Mouse (Mus musculus) CH12.LX (cell line): ENCODE measurements around the gene Gm6096. TPM values are rescaled to one million over a fixed set of nuclear protein-coding genes. Genes with fewer than 3 reads are reported as not detected.

ENCODE experiments used
- DNase-seq: peaks from one replicate; pipeline ENCODE4 v3.0.0-alpha.2; 2013; ENCODE audit errors: extremely low read depth
- H3K27ac ChIP-seq: 2 replicates; pipeline ENCODE4 v1.5.1; 2012; ENCODE audit warnings: low read depth, mild to moderate bottlenecking, control low read depth, moderate library complexity; ENCODE audit not compliant: insufficient read depth
- H3K27me3 ChIP-seq: replicated peaks from 2 replicates; pipeline ENCODE3; 2012; ENCODE audit warnings: inconsistent platforms
- H3K36me3 ChIP-seq, 2 experiments: replicated peaks in 1 of 2; 2 replicates each; pipeline versions ENCODE3 to v1.6.1; 2012; ENCODE audit warnings: inconsistent platforms in 1 of 2, low read length in 1 of 2, mild to moderate bottlenecking in 1 of 2, mixed read lengths in 1 of 2, moderate library complexity in 1 of 2; ENCODE audit not compliant: control insufficient read depth in 1 of 2, insufficient read depth in 1 of 2
- H3K4me1 ChIP-seq, 2 experiments: 2 replicates each; pipeline ENCODE4 v1.6.1; 2012; ENCODE audit warnings: inconsistent platforms in 1 of 2, moderate library complexity in 1 of 2; ENCODE audit not compliant: insufficient read depth in 2 of 2, control insufficient read depth in 1 of 2
- H3K4me2 ChIP-seq: 2 replicates; pipeline ENCODE4 v1.6.1; 2012; ENCODE audit warnings: low read depth, mild to moderate bottlenecking, control low read depth; ENCODE audit not compliant: poor library complexity, insufficient read depth, severe bottlenecking
- H3K4me3 ChIP-seq, 3 experiments: fragments of 150-350 bp in 1 of 3; sonication (generic) in 1 of 3; replicated peaks in 1 of 3; 2 replicates each; pipeline versions ENCODE3 to v1.5.1; 2011 to 2012; ENCODE audit warnings: low read depth in 2 of 3, low read length in 2 of 3, mild to moderate bottlenecking in 2 of 3, moderate library complexity in 2 of 3, control low read depth in 1 of 3, improper control_type of control experiment in 1 of 3, inconsistent platforms in 1 of 3, mixed read lengths in 1 of 3; ENCODE audit not compliant: poor library complexity in 1 of 3
- H3K79me2 ChIP-seq: replicated peaks from 2 replicates; pipeline ENCODE4 v1.6.1; 2012; ENCODE audit warnings: mild to moderate bottlenecking, moderate library complexity; ENCODE audit not compliant: control insufficient read depth, poor library complexity, insufficient read depth, severe bottlenecking; ENCODE audit errors: extremely low read depth
- H3K9ac ChIP-seq: 2 replicates; pipeline ENCODE4 v1.6.1; 2012; ENCODE audit warnings: low read depth, mild to moderate bottlenecking, control low read depth, moderate library complexity; ENCODE audit not compliant: insufficient read depth
- H3K9me3 ChIP-seq: replicated peaks from 2 replicates; pipeline ENCODE3; 2012; ENCODE audit warnings: low read length, inconsistent platforms, mixed read lengths
- BHLHE40 ChIP-seq: IDR thresholded peaks from 2 replicates; pipeline ENCODE4 v1.6.1; 2011; ENCODE audit warnings: mild to moderate bottlenecking, low read depth, low read length, improper control_type of control experiment
- CHD1 ChIP-seq: IDR thresholded peaks from 2 replicates; pipeline ENCODE4 v1.6.1; 2012; ENCODE audit warnings: low read depth, low read length, improper control_type of control experiment, inconsistent platforms
- CTCF ChIP-seq, 2 experiments: IDR thresholded peaks in 1 of 2; conservative IDR thresholded peaks in 1 of 2; 2 replicates each; pipeline ENCODE4 v1.5.1; 2011 to 2012; ENCODE audit warnings: low read depth in 2 of 2, low read length in 2 of 2, improper control_type of control experiment in 1 of 2, inconsistent platforms in 1 of 2, mild to moderate bottlenecking in 1 of 2, moderate library complexity in 1 of 2
- EP300 ChIP-seq: IDR thresholded peaks from 2 replicates; pipeline ENCODE4 v1.6.1; 2011; ENCODE audit warnings: low read length, improper control_type of control experiment
- ETS1 ChIP-seq: conservative IDR thresholded peaks from 2 replicates; pipeline ENCODE4 v1.6.1; 2012; ENCODE audit warnings: low read depth, mild to moderate bottlenecking, inconsistent platforms, low read length, improper control_type of control experiment, moderate library complexity
- HCFC1 ChIP-seq: IDR thresholded peaks from 2 replicates; pipeline ENCODE4 v1.6.1; 2012; ENCODE audit warnings: low read depth, mild to moderate bottlenecking, inconsistent platforms, low read length, improper control_type of control experiment
- IRF4 ChIP-seq: IDR thresholded peaks from 2 replicates; pipeline ENCODE4 v1.6.1; 2014; ENCODE audit warnings: low read depth, mild to moderate bottlenecking, inconsistent platforms, low read length, improper control_type of control experiment
- JUN ChIP-seq: IDR thresholded peaks from 2 replicates; pipeline ENCODE4 v1.6.1; 2011; ENCODE audit warnings: low read depth, mild to moderate bottlenecking, low read length, improper control_type of control experiment, moderate library complexity; ENCODE audit not compliant: insufficient read depth
- JUND ChIP-seq: conservative IDR thresholded peaks from 2 replicates; pipeline ENCODE4 v1.6.1; 2011; ENCODE audit warnings: low read depth, low read length, improper control_type of control experiment
- KAT2A ChIP-seq: IDR thresholded peaks from 2 replicates; pipeline ENCODE4 v1.6.1; 2012; ENCODE audit warnings: low read length, improper control_type of control experiment, inconsistent platforms; ENCODE audit not compliant: insufficient replicate concordance
- MAFK ChIP-seq: IDR thresholded peaks from 2 replicates; pipeline ENCODE4 v1.6.1; 2011; ENCODE audit warnings: low read length, improper control_type of control experiment; ENCODE audit not compliant: insufficient replicate concordance
- MAZ ChIP-seq: IDR thresholded peaks from 2 replicates; pipeline ENCODE4 v1.6.1; 2012; ENCODE audit warnings: low read depth, mild to moderate bottlenecking, inconsistent platforms, low read length, improper control_type of control experiment, moderate library complexity
- MEF2A ChIP-seq: IDR thresholded peaks from 2 replicates; pipeline ENCODE4 v1.6.1; 2014; ENCODE audit warnings: low read depth, mild to moderate bottlenecking, inconsistent platforms, low read length, improper control_type of control experiment, borderline replicate concordance
- MYC ChIP-seq: IDR thresholded peaks from 2 replicates; pipeline ENCODE4 v1.6.1; 2011; ENCODE audit warnings: low read depth, mild to moderate bottlenecking, improper control_type of control experiment, low read length
- NELFE ChIP-seq: IDR thresholded peaks from 2 replicates; pipeline ENCODE4 v1.6.1; 2011; ENCODE audit warnings: low read depth, low read length, improper control_type of control experiment
- NRF1 ChIP-seq: IDR thresholded peaks from 2 replicates; pipeline ENCODE4 v1.6.1; 2014; ENCODE audit warnings: low read depth, mild to moderate bottlenecking, inconsistent platforms, low read length, improper control_type of control experiment, moderate library complexity
- PAX5 ChIP-seq: IDR thresholded peaks from 2 replicates; pipeline ENCODE4 v1.6.1; 2012; ENCODE audit warnings: low read length, inconsistent platforms, mixed read lengths
- POLR2A ChIP-seq: IDR thresholded peaks from 2 replicates; pipeline ENCODE4 v1.6.1; 2011; ENCODE audit warnings: low read depth, mild to moderate bottlenecking, improper control_type of control experiment, low read length
- POLR2AphosphoS2 ChIP-seq: IDR thresholded peaks from 2 replicates; pipeline ENCODE4 v1.6.1; 2011; ENCODE audit warnings: low read depth, low read length, improper control_type of control experiment
- SIN3A ChIP-seq: IDR thresholded peaks from 2 replicates; pipeline ENCODE4 v1.6.1; 2012; ENCODE audit warnings: low read length, improper control_type of control experiment, inconsistent platforms
- UBTF ChIP-seq: IDR thresholded peaks from 2 replicates; pipeline ENCODE4 v1.6.1; 2012; ENCODE audit warnings: low read depth, mild to moderate bottlenecking, inconsistent platforms, low read length, improper control_type of control experiment, moderate library complexity
- USF1 ChIP-seq: IDR thresholded peaks from 2 replicates; pipeline ENCODE4 v1.6.1; 2014; ENCODE audit warnings: low read depth, mild to moderate bottlenecking, inconsistent platforms, low read length, improper control_type of control experiment
- ZKSCAN1 ChIP-seq: IDR thresholded peaks from 2 replicates; pipeline ENCODE4 v1.6.1; 2012; ENCODE audit warnings: low read depth, inconsistent platforms, low read length, improper control_type of control experiment, borderline replicate concordance
- ZMIZ1 ChIP-seq: IDR thresholded peaks from 2 replicates; pipeline ENCODE4 v1.6.1; 2012; ENCODE audit warnings: low read depth, mild to moderate bottlenecking, inconsistent platforms, low read length, improper control_type of control experiment
- ZNF384 ChIP-seq: IDR thresholded peaks from 2 replicates; pipeline ENCODE4 v1.6.1; 2012; ENCODE audit warnings: low read depth, low read length, improper control_type of control experiment, inconsistent platforms
- dilution Hi-C: fragments of 300-500 bp; cut with MboI; formaldehyde crosslinking; loops from 2 replicates; pipeline ENCODE4 v1.14.3; 2020; ENCODE audit warnings: low sequenced_read_pairs; ENCODE audit not compliant: extremely low pct_unique_long_range_greater_than_20kb, extremely low pct_ligation_motif_present
- in situ Hi-C: fragments of 300-500 bp; cut with MboI; formaldehyde crosslinking; loops from 3 replicates; pipeline ENCODE4 v1.14.3; 2019; ENCODE audit warnings: low sequenced_read_pairs, low pct_ligation_motif_present, low pct_unique_long_range_greater_than_20kb, mixed read lengths
- polyA plus RNA-seq: library from polyadenylated mRNA; unstranded; fragments of >175 nt; gene quantifications from 2 replicates; pipeline ENCODE4 v1.2.1, GENCODE M21; 2012; ENCODE audit warnings: low read depth; ENCODE audit not compliant: insufficient read length
- total RNA-seq, 2 experiments: library from RNA; depleted of rRNA; stranded (reverse); fragments of 300-350 nt in 1 of 2; fragments of >200 nt in 1 of 2; gene quantifications; 2 replicates each; pipeline ENCODE4 v1.2.3; 2012 to 2014

Gene Gm6096
- total and polyA plus RNA-seq, 3 experiments = not detected

- DNase-seq = no peak
- Histone ChIP-seq H3K27ac (no peak overlapping the region), H3K36me3 (peaks cover 88 to 100% of the 10 kb centered on the region in 2 experiments), H3K4me1 (no peaks in the 10 kb centered on the region), H3K4me2 (no peak overlapping the region), H3K4me3 (no peak overlapping the region), H3K9ac (no peak overlapping the region), H3K27me3 (no peaks in the 10 kb centered on the region), H3K9me3 (peaks cover 6% of the 10 kb centered on the region), H3K79me2 (no peaks in the 10 kb centered on the region)
- dilution Hi-C loops (no loop called here), in situ Hi-C loops (no loop called here)
- TF ChIP-seq ZMIZ1 (no peak), MAFK (no peak), HCFC1 (no peak), MEF2A (no peak), NELFE (no peak), JUN (no peak), IRF4 (no peak), EP300 (no peak), KAT2A (no peak), USF1 (no peak), CHD1 (no peak), ETS1 (no peak), ZKSCAN1 (no peak), PAX5 (no peak), CTCF (conservative IDR thresholded peaks at IDR 0.05 in 1 of 2, IDR thresholded peaks at IDR 0.05 in 1 of 2; ENCODE audit: low read depth in 2 of 2, low read length in 2 of 2) (no peak), UBTF (no peak), BHLHE40 (no peak), POLR2AphosphoS2 (no peak)
Measured at GRCm38 (mm10) chr7:34218496-34218895, 32.3 kb upstream of the Gm6096 start.

- no peak overlapping the region for H3K4me3 ChIP-seq
- no peak overlapping the region for H3K27ac ChIP-seq
- H3K9me3 ChIP-seq = peaks cover 6% of the 10 kb centered on the region
- no peak for DNase-seq
- in situ Hi-C loops = no loop called here
- no peak overlapping the region for H3K9ac ChIP-seq
- H3K36me3 ChIP-seq = peaks cover 84 to 98% of the 10 kb centered on the region in 2 experiments
- TF ChIP-seq ZKSCAN1 = no peak
- TF ChIP-seq POLR2A = no peak
- TF ChIP-seq ETS1 = no peak
- no peak for TF ChIP-seq ZNF384
- TF ChIP-seq MAZ = no peak
- TF ChIP-seq NRF1 = no peak
- TF ChIP-seq MAFK = no peak
- no peak for TF ChIP-seq HCFC1
- no peak for TF ChIP-seq UBTF
- TF ChIP-seq JUND = no peak
- TF ChIP-seq SIN3A = no peak
- TF ChIP-seq MYC = no peak
- no peak for TF ChIP-seq NELFE
- peaks cover 9% of the 10 kb centered on the region; the same call in 1 of the 2 replicates for H3K79me2 ChIP-seq
- dilution Hi-C loops = no loop called here
- no peak overlapping the region for H3K4me2 ChIP-seq
- H3K27me3 ChIP-seq = no peaks in the 10 kb centered on the region
- H3K4me1 ChIP-seq = peaks cover 2 to 14% of the 10 kb centered on the region in 2 experiments; a peak in 2 of 4 replicates
Measured at GRCm38 (mm10) chr7:34221594-34222250, 29.1 kb upstream of the Gm6096 start.
